Mouse (Mus musculus): ENCODE data around the gene Cav2. TPM values are rescaled to one million over a fixed set of nuclear protein-coding genes. Genes with fewer than 3 reads are reported as not detected.
A peak's percentile ranks its signal among the peaks of the same experiment; 100 is the strongest.

Gene Cav2
- polyA plus RNA-seq (2015; fragmentation: Nextera tagmentation; extraction: Ambion mirVana), result 32.2 and 32.3 TPM in 2 replicates

- ATAC-seq (replicated peaks; ENCODE audit: low FRiP score), result peak; percentile 95
- Histone ChIP-seq H3K27ac (peak within 1 kb of the TSS; percentile 78), H3K4me3 (replicated peaks) (peak within 1 kb of the TSS; percentile 59), H3K4me1 (peaks cover 21% of the 10 kb centered on the region), H3K9ac (peak within 1 kb of the TSS; percentile 54), H3K4me2 (peak within 1 kb of the TSS; percentile 91), H3K36me3 (no peaks in the 10 kb centered on the region), H3K9me3 (replicated peaks) (no peaks in the 10 kb centered on the region), H3K27me3 (peaks cover 6% of the 10 kb centered on the region)
- WGBS, result 2% methylated on average over 40 of the region's 40 CpGs
Observed at GRCm38 (mm10) chr6:17280939-17281756, at the start of gene Cav2. Cav2 (plus strand) TSS chr6:17281185.

- no peak for ATAC-seq (replicated peaks; ENCODE audit: low FRiP score)
- Histone ChIP-seq H3K36me3 (no peaks in the 10 kb centered on the region), H3K27me3 (no peaks in the 10 kb centered on the region), H3K27ac (no peak overlapping the region), H3K4me3 (replicated peaks) (no peak overlapping the region), H3K9ac (no peak overlapping the region), H3K4me2 (no peak overlapping the region), H3K9me3 (replicated peaks) (no peaks in the 10 kb centered on the region; the same call in 1 of the 2 replicates), H3K4me1 (no peaks in the 10 kb centered on the region)
- 97% methylated on average over 1 of the region's 1 CpGs for WGBS
Observed at GRCm38 (mm10) chr6:17239693-17240092, 41.3 kb upstream of the Cav2 start.

- H3K4me3 ChIP-seq (replicated peaks), result no peak overlapping the region
- H3K9me3 ChIP-seq (replicated peaks), result no peaks in the 10 kb centered on the region; the same call in 1 of the 2 replicates
- no peak overlapping the region for H3K27ac ChIP-seq
- 100% methylated on average over 1 of the region's 1 CpGs for WGBS
- no peaks in the 10 kb centered on the region for H3K4me1 ChIP-seq
- no peak for ATAC-seq (replicated peaks; ENCODE audit: low FRiP score)
- no peak overlapping the region for H3K4me2 ChIP-seq
- H3K9ac ChIP-seq, result no peak overlapping the region
- H3K27me3 ChIP-seq, result no peaks in the 10 kb centered on the region
- no peaks in the 10 kb centered on the region for H3K36me3 ChIP-seq
Observed at GRCm38 (mm10) chr6:17241013-17241412, 40.0 kb upstream of the Cav2 start.

- no peak overlapping the region for H3K4me3 ChIP-seq (replicated peaks)
- 93% methylated on average over 2 of the region's 2 CpGs for WGBS
- no peak overlapping the region for H3K9ac ChIP-seq
- H3K9me3 ChIP-seq (replicated peaks), result no peaks in the 10 kb centered on the region
- no peaks in the 10 kb centered on the region for H3K4me1 ChIP-seq
- no peak overlapping the region for H3K27ac ChIP-seq
- no peak overlapping the region for H3K4me2 ChIP-seq
- ATAC-seq (replicated peaks; ENCODE audit: low FRiP score), result no peak
- H3K27me3 ChIP-seq, result no peaks in the 10 kb centered on the region
- H3K36me3 ChIP-seq, result no peaks in the 10 kb centered on the region
Observed at GRCm38 (mm10) chr6:17246959-17247358, 34.0 kb upstream of the Cav2 start.

- no peak overlapping the region for H3K4me2 ChIP-seq
- H3K36me3 ChIP-seq, result no peaks in the 10 kb centered on the region
- H3K27me3 ChIP-seq, result no peaks in the 10 kb centered on the region
- 89% methylated on average over 3 of the region's 3 CpGs for WGBS
- no peak overlapping the region for H3K4me3 ChIP-seq (replicated peaks)
- no peak overlapping the region for H3K27ac ChIP-seq
- no peak for ATAC-seq (replicated peaks; ENCODE audit: low FRiP score)
- H3K4me1 ChIP-seq, result no peaks in the 10 kb centered on the region
- no peak overlapping the region for H3K9ac ChIP-seq
- H3K9me3 ChIP-seq (replicated peaks), result no peaks in the 10 kb centered on the region
Observed at GRCm38 (mm10) chr6:17247673-17248072, 33.3 kb upstream of the Cav2 start.

GRCm38 (mm10) chr6:17248241-17248640, 32.7 kb upstream of the Cav2 start:
- Histone ChIP-seq H3K4me2 (no peak overlapping the region), H3K36me3 (no peaks in the 10 kb centered on the region), H3K9me3 (replicated peaks) (no peaks in the 10 kb centered on the region), H3K27ac (no peak overlapping the region), H3K4me3 (replicated peaks) (no peak overlapping the region), H3K27me3 (no peaks in the 10 kb centered on the region), H3K9ac (no peak overlapping the region), H3K4me1 (no peaks in the 10 kb centered on the region)
- WGBS, result 56% methylated on average over 1 of the region's 1 CpGs
- ATAC-seq (replicated peaks; ENCODE audit: low FRiP score), result no peak

GRCm38 (mm10) chr6:17251958-17252357, 29.0 kb upstream of the Cav2 start:
- no peak overlapping the region for H3K27ac ChIP-seq
- H3K4me2 ChIP-seq, result no peak overlapping the region
- no peak for ATAC-seq (replicated peaks; ENCODE audit: low FRiP score)
- H3K4me3 ChIP-seq (replicated peaks), result no peak overlapping the region
- no peaks in the 10 kb centered on the region for H3K27me3 ChIP-seq
- no peaks in the 10 kb centered on the region for H3K4me1 ChIP-seq
- H3K36me3 ChIP-seq, result no peaks in the 10 kb centered on the region
- H3K9me3 ChIP-seq (replicated peaks), result no peaks in the 10 kb centered on the region
- WGBS, result 55% methylated on average over 1 of the region's 1 CpGs
- no peak overlapping the region for H3K9ac ChIP-seq

- Histone ChIP-seq H3K36me3 (no peaks in the 10 kb centered on the region), H3K9ac (no peak overlapping the region)
- no peak for ATAC-seq (replicated peaks; ENCODE audit: low FRiP score)
Observed at GRCm38 (mm10) chr6:17258142-17258541, 22.8 kb upstream of the Cav2 start.

GRCm38 (mm10) chr6:17258911-17259310, 22.1 kb upstream of the Cav2 start:
- no peak overlapping the region for H3K27ac ChIP-seq
- H3K36me3 ChIP-seq, result no peaks in the 10 kb centered on the region
- H3K9me3 ChIP-seq (replicated peaks), result no peaks in the 10 kb centered on the region
- 91% methylated on average over 1 of the region's 1 CpGs for WGBS
- H3K4me3 ChIP-seq (replicated peaks), result no peak overlapping the region
- H3K4me2 ChIP-seq, result no peak overlapping the region
- no peak overlapping the region for H3K9ac ChIP-seq
- no peaks in the 10 kb centered on the region for H3K27me3 ChIP-seq
- no peaks in the 10 kb centered on the region for H3K4me1 ChIP-seq
- no peak for ATAC-seq (replicated peaks; ENCODE audit: low FRiP score)

More at GRCm38 (mm10) chr6:17258142-17258541, 22.8 kb upstream of the Cav2 start:
- Histone ChIP-seq H3K4me3 (replicated peaks) (no peak overlapping the region), H3K9me3 (replicated peaks) (no peaks in the 10 kb centered on the region), H3K27ac (no peak overlapping the region), H3K4me2 (no peak overlapping the region), H3K4me1 (no peaks in the 10 kb centered on the region), H3K27me3 (no peaks in the 10 kb centered on the region)
- 88% methylated on average over 1 of the region's 1 CpGs for WGBS

GRCm38 (mm10) chr6:17262786-17263185, 18.2 kb upstream of the Cav2 start:
- Histone ChIP-seq H3K4me1 (peaks cover 9% of the 10 kb centered on the region), H3K27ac (no peak overlapping the region), H3K9ac (no peak overlapping the region), H3K4me2 (no peak overlapping the region), H3K9me3 (replicated peaks) (no peaks in the 10 kb centered on the region), H3K36me3 (no peaks in the 10 kb centered on the region), H3K27me3 (no peaks in the 10 kb centered on the region), H3K4me3 (replicated peaks) (no peak overlapping the region)
- ATAC-seq (replicated peaks; ENCODE audit: low FRiP score), result no peak
- 51% methylated on average over 2 of the region's 2 CpGs for WGBS

GRCm38 (mm10) chr6:17265043-17265442, 15.9 kb upstream of the Cav2 start:
- Histone ChIP-seq H3K4me3 (replicated peaks) (no peak overlapping the region), H3K27me3 (no peaks in the 10 kb centered on the region), H3K9me3 (replicated peaks) (no peaks in the 10 kb centered on the region), H3K4me2 (no peak overlapping the region), H3K27ac (no peak overlapping the region), H3K4me1 (peaks cover 9% of the 10 kb centered on the region), H3K9ac (no peak overlapping the region), H3K36me3 (no peaks in the 10 kb centered on the region)
- ATAC-seq (replicated peaks; ENCODE audit: low FRiP score), result 0 out of 2 replicates have a peak, but pooled peaks have one; percentile 36
- WGBS, result 64% methylated on average over 4 of the region's 4 CpGs

- Histone ChIP-seq H3K27me3 (no peaks in the 10 kb centered on the region), H3K4me3 (replicated peaks) (no peak overlapping the region), H3K4me2 (no peak overlapping the region), H3K27ac (peak overlapping the region; percentile 62), H3K9me3 (replicated peaks) (no peaks in the 10 kb centered on the region), H3K4me1 (peaks cover 9% of the 10 kb centered on the region), H3K9ac (no peak overlapping the region), H3K36me3 (no peaks in the 10 kb centered on the region)
- WGBS, result 51% methylated on average over 3 of the region's 3 CpGs
- no peak for ATAC-seq (replicated peaks; ENCODE audit: low FRiP score)
Observed at GRCm38 (mm10) chr6:17266466-17266865, 14.5 kb upstream of the Cav2 start.
